Mouse (Mus musculus) testis, postnatal 10 days (tissue): Measurements from ENCODE around the gene Rdh16f1.

Experiments
- DNase-seq: peaks from one replicate; pipeline ENCODE4 v3.0.0; 2021; ENCODE audit warnings: low spot score

Gene Rdh16f1

DNA sequence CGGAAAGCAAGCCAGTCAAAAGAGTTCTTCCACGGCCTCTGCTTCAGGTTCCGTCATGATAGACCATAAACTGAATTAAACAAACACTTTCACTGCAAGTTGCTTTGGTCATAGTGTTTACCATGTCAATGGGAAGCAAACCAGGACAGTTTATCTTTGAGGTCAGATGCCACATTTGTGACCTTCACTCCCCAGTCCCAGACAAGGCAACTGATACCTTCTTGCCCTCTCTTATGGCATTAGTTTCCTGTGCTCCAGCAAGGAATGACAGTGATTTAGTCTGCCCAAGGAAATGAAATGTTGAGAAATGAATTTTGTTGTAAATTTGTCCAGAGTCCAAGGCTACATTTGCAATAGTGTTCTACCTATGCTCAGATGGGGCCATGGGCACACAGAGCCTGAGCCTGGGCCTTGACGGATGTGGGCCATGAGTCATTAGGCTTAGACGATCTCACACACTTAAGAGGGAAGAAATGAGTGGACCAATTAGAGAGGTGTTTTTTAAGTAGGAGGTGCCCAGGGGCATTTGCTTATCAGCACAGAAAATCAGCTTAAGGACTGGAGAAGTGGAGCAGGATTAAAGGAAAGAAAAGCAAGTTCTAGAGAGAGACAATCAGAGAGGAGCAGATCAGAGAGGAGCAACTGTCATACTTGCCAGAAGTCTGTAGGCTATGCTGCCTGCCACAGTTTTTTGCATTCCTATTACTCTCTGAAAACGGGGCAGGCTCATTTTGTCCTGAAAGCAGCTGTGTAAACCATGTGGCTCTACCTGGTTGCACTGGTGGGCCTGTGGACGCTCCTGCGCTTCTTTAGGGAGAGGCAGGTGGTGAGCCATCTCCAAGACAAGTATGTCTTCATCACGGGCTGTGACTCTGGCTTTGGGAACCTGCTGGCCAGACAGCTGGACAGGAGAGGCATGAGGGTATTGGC lies at the start of gene Rdh16f1, which contains the start of gene Rdh1:
Gene Rdh16f1 (plus strand): TSS at position 607 of the 930 bp plus-strand sequence.
Gene Rdh1 (plus strand): TSS at position 541 of the 930 bp plus-strand sequence.
- peak; percentile 29 for DNase-seq

DNA sequence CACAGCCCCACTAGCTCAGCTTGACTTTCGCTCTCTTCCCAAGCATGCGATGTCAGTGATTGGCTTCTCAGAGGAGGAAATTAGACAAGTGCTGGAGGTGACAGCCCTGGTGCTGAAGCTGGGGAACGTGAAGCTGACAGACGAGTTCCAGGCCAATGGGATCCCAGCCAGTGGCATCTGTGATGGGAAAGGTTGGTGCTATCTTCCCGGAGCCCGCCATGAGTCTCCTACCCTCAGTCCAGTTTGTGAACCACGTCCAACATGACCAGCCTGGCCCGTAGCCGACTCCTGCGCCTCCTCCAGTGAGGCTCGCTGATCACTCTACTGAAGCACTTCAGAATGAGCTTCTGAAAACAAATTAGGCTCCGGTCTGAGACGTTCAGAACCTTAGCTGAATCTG lies 49.3 kb upstream of the Rdh16f1 start:
- no peak for DNase-seq

DNA sequence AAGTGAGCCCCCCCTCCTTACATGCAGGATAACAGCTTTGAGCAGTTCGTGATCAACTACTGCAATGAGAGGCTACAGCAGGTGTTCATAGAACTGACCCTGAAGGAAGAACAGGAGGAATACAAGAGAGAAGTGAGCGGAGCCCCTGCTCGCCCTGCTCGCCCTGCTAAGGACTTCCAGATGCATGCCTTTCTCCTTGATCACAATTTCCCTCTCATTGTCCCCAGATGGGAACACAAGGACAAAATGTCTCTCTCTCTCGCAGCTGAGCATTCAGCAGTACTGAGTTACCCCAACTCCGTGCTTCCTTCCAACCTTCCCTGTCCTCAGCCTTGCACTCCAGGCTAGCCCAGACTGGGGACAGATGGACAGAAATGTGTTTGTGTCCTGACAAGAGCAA lies 46.9 kb upstream of the Rdh16f1 start:
- no peak for DNase-seq

DNA sequence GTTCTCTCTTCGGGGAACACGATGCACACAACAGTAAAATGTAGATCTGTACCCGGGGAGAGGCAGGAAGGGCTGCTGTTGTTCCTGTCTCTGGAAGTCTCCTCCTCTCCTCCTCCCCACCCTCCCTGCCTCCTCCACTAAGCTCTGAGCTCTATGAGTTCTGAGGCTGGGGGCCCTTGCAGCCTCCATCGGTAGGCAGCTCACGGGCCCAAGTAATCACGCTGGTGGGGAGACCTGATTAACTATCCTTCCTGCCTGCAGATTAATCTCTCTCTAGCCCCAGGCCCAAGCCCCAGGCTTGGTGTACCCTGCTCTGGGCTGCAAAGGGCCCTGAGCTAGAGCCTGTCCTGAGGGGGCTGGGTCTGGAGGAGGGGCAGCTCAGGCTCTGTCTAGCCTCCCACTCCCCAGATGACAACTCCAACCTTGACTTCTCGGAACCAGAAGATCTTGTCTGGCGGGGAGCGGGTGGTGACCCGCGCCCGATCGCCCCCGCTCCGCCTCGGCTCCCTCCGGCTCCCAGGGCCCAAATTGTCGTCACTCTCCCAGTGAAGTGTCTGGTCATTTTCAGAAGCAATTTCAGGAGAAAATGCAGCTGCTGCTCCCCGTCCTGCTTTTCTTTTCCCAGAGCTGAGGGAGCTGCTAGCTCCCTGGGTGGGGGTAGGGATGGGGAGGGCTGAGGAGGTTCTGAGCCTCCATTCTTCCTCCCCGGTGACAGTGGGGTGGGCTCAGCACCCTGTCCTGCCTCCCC lies 37.7 kb upstream of the Rdh16f1 start:
- no peak for DNase-seq

DNA sequence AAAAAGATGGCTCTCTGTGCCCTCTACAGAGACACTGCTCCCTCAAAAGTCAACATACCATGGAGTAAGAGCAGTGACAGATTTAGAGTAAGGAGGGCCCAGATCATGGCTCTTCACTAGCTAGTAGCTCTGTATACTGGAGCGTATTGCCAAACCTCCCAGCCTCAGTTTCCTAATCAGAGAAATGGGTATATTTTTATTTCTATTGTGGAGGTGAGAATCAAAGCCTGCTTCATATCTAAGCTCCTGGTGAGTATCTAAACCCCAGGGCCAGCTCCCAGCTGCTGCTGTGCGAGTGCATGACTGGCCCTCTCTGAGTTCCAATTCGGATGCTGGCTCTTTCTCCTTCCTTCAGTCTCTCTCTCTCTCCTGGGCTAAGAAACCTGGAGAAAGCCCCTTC lies 35.4 kb upstream of the Rdh16f1 start, which contains the start of gene Tac2:
Gene Tac2 (plus strand): TSS at position 301 of the 400 bp plus-strand sequence.
- no peak for DNase-seq

DNA sequence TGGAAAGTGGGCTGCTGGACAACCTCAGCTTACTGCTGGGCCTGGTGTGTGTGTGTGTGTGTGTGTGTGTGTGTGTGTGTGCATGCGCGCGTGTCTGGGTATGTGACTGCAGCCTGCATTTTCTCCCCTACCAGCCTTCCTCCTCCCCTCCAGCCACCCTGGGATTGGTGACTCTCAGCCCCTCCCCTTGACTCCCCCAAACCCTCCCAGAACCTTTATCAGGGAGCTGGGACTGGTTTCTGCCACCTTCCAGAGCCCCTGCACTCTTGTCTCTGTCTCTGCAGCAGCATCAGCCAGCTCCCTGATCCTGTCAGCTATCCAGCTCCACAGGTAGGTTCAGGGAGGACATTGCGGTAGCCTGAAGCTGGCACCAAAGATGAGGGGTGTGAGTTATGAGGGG lies 34.5 kb upstream of the Rdh16f1 start:
- no peak for DNase-seq

DNA sequence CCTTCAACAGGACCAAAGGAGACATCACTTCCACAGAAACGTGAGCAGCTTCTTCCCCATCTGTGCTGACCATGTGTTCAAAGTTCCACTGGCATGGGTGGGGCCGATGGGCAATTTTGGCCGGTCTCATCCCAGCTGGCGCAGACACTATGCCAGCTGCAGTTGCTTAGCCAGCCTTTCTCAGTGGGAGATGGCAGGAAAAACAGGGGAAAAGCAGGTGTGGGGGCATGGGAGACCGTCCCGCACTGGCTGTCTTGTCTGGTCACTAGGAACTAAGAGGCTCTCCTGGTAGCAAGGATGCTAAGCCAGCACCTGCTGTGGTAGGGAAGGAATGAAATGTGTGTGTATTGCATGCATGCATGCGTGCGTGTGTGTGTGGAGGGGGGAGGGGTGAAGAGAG lies 31.1 kb upstream of the Rdh16f1 start:
- no peak for DNase-seq

DNA sequence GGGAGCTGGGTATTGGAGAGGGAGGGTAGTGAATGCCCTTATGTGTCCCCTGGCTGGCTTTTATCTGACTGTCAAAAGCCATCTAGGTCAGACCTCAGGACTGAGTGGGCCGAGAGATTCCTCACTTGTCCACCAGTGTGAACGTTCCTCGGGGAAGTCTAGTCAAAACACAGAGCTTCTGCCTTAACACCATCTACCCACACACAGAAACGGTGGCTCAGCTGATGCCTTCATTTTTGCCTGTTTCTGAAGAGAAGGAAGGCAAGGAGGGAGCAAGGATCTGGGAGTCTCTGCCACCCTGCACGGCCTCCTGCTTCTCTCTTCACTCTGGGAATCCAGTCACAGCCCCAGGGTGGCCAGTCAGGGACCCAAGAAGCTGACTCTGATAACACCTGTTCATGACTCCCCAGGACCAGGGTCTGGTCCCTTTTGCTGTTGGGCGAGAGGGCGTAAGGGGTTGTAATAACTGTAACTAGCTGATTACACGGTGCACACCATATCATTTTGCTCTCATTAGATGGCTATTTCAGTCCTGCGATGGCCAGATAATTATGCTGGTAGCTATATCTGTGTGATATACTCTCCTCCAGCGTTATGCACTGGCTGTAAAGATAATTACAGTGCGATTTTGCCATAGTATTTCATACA lies 29.2 kb upstream of the Rdh16f1 start:
- DNase-seq, result no peak

DNA sequence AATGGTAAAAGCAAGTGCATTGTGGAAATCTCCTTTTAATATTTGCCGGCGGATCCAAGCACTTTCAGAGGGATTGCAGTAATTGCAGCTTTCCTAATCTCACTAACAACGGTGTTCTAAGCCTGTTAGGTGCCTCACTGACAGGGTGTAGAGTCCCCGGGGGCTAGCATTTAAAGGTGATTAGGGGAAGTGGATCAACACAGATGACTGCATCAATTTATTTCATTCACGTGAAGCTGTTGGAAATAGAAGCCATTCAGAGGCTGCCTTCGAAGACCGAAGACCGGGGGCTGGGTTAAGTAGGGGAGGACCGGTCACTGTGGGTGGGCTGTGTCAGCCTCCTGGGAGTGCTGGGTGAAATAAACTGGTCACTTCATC lies 28.7 kb upstream of the Rdh16f1 start:
- DNase-seq, result no peak

DNA sequence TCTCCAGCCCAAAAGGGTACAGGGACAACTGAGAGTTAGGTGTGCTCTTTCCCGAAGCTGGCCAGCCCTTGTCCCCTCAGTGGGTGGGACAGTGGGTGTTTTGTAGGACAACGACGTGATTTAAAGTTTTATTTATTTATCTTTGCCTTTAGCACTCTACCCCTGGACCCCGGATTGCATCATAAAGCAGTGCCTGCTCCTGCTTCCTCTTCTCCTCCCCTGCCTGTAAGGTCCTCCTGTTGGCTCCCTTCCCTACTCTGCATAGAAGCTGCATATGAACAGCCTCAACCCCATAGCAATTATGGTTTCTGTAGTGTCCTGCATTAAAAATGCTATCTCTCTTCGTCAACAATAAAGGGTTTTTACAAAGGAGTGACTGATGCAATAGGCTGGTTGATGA lies 28.2 kb upstream of the Rdh16f1 start:
- no peak for DNase-seq

DNA sequence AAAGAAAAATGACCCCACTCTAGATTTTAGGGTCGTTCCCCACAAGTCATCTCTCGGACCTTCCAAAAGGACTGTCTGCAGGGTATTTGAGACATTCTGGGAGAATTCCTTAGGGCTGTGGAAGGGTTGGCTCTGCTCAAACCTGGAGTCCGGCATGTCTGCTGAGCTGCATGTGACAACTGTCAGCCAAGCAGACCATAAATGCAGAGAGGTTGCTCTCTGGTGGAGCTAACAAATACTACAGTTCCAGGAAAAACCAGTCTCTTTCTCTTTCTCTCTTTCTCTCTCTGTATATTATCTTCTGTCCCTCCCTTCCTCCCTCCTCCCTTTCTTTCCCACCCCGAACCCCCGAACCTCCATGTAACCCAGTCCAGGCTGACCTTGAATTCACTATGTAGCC lies 25.2 kb upstream of the Rdh16f1 start:
- DNase-seq, result no peak

DNA sequence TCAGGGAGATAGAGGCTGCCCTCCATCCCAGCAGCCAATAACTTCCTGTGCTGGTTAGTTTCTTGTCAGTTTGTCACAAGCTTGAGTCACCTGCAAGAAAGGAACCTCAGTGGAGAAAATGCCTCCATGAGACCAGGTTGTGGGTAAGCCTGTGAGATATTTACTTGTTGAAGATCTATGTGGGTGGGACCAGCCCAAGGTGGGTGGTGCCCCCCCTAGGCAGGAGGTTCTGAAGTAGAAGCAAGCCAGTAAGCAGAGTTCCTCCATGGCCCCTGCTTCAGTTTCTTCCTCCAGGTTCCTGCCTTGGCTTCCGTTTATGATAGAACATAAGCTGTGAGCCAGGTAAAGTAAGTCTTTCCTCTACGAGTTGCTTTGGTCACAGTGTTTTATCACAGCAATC lies 23.3 kb upstream of the Rdh16f1 start:
- no peak for DNase-seq

DNA sequence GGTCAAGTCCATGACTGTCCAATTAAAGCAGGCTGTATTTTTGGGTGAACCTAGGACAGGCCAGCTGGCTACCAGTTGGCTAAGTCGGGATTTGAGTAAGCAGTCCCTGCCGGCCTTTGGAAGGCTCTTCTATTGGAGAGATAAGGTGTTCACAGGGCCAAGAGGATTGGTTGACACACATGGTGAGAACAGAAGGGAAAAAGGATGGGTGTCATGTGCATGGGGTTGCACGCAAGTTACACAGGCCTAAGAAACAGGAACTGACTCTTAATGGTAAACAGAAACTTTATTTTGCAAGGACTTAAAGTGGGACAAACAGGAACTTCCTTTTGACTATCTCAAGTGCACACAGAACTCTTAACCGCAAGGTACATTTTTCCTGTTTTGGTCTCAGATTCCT lies 22.7 kb upstream of the Rdh16f1 start:
- DNase-seq, result no peak

DNA sequence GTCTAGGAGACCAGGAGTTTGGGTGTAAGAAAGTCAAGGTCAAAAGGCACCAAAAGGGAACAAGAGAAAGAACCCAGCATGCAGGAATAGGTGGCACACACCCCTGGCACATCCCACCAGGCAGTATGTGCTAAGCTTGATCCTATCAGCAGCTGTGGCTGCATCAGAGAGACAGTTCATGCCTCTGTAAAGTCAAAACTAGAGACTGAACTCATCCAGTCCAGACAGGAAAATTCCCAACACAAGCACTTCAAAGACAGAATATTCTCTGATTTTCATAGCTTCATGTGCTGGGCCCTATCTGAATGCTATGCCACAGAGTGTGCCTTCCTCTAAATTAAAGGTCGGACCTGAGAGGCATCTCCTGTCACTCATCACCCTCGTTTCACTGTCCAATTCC lies 22.0 kb upstream of the Rdh16f1 start:
- no peak for DNase-seq

DNA sequence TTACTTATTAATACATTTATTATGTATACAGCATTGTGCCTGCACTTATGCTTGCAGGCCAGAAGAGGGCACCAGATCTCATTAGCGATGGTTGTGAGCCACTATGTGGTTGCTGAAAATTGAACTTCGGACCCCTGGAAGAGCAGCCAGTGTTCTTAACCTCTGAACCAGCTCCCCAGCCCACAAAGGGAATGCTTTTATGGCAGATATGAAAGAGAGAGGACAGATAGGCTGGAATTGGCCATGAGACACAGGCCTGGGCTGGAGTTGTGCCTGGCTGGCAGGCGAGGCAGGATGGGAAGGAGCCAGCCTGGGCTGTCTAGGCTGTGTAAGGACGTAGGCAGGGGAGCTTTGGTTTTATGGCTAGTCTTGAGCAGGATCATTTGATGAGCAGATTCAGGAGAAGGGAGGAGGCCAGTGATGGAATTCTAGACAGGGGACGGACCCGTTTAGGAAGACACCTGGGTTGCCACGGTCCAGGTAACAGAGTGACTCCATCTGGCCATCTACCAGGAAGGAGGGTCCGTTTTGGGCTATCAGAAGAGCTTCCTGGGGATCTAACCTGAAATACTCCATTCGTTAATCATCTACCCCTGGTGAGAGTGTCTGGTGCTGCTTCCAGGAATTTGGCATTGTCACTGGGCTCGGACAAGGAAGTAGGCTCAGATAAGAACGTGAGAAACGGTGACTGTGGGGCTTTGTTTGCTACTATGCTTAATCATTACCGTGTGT lies 21.3 kb upstream of the Rdh16f1 start:
- DNase-seq, result peak; percentile 66

DNA sequence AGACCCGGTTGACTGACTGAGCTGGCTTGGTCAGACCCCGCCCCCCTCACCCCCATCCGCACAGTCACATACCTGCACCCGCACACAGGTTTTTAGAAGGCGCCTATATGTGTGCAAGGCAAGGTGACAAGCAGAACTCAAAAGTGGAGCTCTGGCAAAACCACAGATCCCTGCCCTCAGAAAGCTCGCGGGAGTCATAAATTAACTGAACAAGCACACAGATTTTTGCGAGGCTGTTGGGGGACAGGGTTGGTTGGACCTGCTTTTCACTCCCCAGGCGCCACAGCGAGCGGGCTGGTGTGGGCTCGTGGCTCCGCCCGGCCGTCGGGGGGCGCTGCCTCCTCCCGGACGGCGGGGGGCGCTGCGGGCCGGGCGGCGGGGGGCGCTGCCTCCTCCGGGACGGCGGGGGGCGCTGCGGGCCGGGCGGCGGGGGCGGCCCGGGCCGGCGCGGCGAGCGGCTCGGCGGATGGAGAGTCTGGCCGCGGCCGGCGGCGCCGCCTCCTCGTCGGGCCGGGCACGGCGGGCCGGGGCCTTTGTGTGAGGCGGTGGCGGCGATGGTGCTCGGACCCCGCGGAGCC lies 20.4 kb upstream of the Rdh16f1 start, which contains the start of gene Zbtb39:
Gene Zbtb39 (plus strand): TSS at position 456 of the 578 bp plus-strand sequence.
- peak; percentile 89 for DNase-seq

DNA sequence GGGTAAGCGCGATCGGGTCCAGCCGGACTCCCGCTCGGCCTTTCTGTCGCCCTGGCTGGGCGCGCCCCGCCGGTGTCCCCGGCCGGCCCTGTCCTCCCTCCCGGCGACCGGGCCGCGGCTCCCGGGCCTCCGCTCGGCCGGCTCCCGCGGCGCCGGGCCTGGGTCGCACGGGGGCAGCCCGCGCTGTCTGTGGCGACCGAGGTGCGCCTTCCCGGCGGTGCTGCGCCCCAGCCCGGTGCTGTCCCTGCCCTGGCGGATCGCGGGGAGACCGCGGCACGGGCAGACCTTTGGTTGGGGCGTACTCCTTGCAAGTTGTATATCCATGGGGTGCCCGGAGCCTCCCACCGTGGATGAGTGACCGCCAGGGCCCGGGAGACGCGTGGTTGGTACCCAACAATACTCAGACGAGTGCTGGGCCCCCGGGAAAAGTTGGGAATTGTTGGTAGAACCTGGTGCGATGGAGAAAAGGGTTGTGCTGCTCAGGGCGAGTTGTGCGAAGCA lies 19.9 kb upstream of the Rdh16f1 start:
- DNase-seq, result peak; percentile 65

DNA sequence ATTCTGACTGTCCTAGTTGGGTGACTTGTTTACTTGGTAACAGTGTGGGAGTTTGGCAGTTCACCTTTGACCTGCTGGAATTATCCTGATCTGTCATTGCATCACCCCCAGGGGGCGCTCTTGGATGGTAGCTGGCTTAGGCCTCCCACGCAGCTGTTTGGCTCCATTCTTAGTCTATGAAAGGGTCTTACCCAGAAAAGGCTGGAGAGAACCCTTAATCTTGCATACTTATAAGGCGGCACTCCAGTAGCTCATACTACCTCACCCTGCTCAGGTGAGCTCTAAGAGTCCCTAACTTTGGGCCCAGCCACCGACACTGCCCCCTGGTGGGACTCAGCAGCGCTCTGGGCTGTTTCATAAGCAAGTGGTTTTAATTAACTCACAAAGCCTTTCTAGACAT lies 14.9 kb upstream of the Rdh16f1 start:
- DNase-seq, result peak; percentile 84

DNA sequence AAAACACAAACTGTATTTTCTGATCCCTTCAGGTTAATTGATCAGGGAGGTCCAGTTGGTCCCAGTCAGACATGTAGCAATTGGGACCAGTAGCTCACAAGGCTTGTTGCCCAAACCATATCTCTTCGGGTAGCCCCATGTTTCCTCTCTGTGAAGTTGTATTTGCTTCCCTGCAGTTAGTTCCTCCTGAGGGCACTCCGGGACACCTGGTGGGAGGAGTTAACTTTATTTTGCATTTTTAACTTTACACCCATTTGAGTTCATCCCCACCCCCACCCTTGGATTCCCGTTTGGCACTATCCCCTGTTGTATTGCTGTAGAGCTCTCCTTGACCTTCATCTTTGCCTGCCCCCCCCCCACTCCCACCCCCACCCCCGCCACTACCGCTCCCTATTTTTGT lies 13.7 kb upstream of the Rdh16f1 start:
- no peak for DNase-seq

DNA sequence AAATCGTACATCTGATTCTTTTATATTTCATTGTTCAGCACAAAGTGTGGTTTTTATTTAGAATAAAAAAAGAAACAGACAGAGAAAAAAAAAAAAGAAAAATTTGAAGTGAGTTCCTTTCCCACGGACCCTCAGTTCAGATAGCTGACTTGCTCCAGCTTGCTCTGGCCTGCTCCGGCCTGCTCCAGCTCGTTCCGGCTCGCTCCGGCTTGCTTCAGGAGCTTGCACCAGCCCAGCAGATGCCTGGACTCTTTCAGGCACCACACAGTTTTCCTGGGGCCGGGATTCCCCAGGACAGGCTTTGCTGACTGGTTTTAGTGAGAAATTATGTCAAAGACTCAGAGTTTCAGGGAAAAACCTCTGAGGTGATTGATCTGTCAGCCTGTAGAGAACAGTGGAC lies 12.3 kb upstream of the Rdh16f1 start:
- no peak for DNase-seq
